Mouse (Mus musculus): ENCODE measurements at regions not wholly inside any gene's neighbourhood (a gene's known extent, or its start where the extent isn't known, plus 50 kb on each side); places are given as distances from the start of the nearest gene placed in this dataset.

DNA sequence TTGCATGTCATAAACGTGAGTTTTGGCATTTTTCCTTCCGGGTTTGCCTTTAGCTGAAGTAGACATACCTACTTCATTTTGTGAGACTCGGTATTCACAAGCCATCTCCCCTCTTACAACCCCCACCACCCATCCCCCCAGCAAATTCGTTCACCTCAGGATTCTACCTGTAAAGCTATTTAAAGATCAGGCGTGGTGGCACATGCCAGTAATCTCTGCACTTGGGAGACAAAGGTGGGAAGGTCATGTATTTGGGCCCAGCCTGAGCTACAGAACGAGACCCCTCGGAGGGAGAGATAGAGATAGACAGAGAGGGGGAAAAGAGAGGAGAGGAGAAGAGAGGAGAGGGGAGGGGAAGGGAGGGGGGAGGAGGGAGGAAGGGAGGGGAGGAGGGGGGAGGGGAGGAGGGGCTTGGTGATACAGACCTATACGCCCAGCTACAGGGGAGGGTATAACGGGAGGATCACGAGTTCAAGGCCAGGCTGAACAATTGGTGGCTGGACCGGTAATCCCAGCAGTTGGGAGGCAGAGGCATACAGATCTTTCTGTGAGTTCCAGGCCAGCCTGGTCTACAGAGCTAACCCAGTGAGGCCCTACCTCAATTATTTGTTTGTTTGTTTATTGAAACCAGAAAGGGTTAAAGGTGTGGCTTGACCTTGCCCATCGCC, 83.9 kb upstream of the Tbx3 start:
- no peak overlapping the region for H3K27ac ChIP-seq

DNA sequence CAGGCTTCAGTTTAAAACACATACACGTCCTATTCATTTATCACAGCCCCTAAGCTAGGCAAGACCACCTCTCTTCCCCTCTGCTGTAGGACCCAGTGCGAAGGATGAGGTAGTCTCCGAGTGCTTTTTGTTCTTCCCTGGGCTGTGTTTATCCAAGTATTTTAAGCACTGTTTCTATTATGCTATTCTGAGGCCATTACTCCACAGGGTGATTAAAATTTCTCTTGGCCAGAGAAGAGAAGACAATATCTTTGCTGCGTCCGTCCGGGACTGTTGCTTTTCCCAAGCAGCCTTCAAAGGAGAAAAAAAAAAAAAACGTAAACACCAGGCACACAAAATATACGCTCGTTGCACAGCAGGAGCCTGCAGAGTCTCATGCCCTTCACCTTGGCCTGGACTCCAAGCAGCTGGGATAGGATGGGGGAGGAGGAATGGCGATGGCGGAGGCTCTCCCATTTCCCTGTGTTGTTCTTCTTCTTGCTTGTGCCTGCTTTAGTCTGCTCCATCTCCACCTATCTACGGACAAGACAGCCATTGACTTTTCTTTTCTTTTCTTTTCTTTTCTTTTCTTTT, 83.1 kb upstream of the Tbx3 start:
- Histone ChIP-seq H3K27ac (no peak overlapping the region), H3K4me3 (no peak overlapping the region)
- no peak for DNase-seq (ENCODE audit: low spot score in 2 of 2)
- TF ChIP-seq CTCF (conservative IDR thresholded peaks at IDR 0.05), result no peak

More for the DNA sequence above, 83.9 kb upstream of the Tbx3 start:
- no peak for DNase-seq (ENCODE audit: low spot score in 2 of 2)
- no peak overlapping the region for H3K4me3 ChIP-seq
- TF ChIP-seq CTCF (conservative IDR thresholded peaks at IDR 0.05), result no peak

DNA sequence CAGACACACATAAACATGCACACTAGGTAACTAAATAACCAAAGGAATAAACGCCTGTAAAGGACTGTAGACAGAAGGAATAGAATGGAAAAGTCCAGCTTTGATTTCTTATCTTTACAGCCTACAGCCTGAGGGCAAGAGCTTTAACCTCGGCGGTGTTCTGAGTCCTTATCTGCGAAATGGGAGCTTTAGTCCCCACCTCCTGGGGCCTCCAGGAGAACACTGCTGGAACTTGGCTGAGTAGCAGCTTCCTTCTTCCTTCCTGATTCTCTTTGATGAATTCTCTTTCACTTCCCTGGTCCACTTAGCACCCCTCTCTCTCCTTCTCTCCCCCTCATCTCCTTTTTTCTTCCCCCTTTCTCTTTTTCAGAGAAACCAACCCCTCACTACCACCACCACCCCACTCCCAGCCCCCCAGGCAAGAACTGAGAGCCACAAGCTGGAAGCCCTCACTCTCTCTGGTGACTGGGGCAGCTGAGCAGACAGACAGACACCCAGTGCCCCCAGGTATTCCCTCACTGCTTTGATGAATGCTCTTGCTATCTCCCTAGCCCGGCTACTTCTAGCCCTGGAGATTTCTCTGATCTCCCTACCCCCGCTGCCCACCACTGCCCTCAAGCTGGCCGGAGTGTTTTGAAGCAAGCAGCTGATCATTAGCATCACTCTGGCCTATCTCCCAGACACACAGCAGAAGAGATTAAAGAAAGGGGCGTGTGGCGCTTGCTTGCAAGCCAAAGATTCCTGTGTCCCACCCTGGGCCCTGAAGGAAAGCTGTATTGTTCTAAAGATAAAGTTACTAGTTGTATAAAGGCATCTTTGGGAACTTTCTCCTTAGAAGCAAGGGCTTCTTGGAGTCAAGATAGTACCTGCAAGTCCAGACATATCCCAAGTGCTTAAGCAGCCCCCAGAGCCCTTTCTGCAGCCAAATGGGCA, 81.9 kb upstream of the Tbx3 start:
- no peak for TF ChIP-seq CTCF (conservative IDR thresholded peaks at IDR 0.05)
- Histone ChIP-seq H3K27ac (no peak overlapping the region), H3K4me3 (no peak overlapping the region)
- no peak for DNase-seq (ENCODE audit: low spot score in 2 of 2)

DNA sequence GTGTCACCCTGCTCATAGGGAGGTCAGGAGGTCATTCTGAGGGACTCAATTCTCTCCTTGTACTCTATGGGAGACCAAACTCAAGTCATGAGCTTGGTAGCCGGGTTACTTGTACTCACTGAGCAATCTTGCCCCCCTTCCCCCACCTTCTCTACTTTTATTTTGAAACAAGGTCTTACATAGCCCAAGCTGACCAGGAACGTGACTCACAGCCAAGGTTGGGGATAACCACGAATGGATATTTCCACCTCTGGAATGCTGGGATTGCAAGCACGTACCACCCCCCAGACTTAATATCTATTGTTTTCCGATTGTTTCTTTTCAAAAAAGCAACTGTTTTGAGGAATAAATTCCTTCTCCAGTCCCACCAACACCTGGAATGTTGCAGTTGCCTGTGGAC, 79.2 kb upstream of the Tbx3 start:
- Histone ChIP-seq H3K27ac (no peak overlapping the region), H3K4me3 (no peak overlapping the region)
- DNase-seq (ENCODE audit: low spot score in 2 of 2), result no peak
- no peak for TF ChIP-seq CTCF (conservative IDR thresholded peaks at IDR 0.05)

DNA sequence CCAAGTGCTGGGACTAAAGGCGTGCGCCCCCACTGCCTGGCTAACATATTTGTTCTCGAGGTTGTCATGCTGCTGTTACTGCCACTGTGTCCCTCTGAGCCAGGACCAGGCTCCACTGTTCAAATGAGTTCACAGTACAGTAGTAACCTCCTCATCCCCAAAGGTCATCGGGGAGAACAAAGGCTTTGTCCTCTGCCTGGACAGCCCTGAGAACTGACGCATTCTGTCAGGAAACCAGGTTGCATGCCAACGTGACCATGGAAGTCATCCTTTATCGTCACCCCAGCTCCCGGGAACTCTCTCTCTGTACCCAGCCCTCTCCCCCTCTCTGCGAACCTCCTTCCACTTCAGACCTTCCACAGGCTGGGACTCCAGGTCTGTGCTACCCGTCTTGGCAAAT, 77.6 kb upstream of the Tbx3 start:
- Histone ChIP-seq H3K4me3 (no peak overlapping the region), H3K27ac (no peak overlapping the region)
- no peak for TF ChIP-seq CTCF (conservative IDR thresholded peaks at IDR 0.05)
- DNase-seq (ENCODE audit: low spot score in 2 of 2), result no peak

DNA sequence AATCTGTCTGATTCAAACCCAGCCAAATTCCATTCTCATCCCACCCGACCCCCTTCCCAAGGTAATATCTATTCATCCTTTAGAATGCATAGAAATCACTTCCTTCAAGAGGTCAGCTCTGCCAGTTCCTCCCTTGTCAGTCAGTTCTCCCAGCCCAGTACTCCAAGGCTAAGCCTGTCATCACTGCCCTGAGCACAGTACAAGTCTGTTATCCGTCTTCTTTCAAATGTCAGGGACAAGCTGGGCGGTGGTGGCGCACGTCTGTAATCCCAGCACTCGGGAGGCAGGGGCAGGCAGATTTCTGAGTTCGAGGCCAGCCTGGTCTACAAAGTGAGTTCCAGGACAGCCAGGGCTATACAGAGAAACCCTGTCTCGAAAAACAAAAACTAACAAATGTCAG, 75.9 kb upstream of the Tbx3 start:
- no peak for DNase-seq (ENCODE audit: low spot score in 2 of 2)
- no peak overlapping the region for H3K4me3 ChIP-seq
- no peak overlapping the region for H3K27ac ChIP-seq
- no peak for TF ChIP-seq CTCF (conservative IDR thresholded peaks at IDR 0.05)

DNA sequence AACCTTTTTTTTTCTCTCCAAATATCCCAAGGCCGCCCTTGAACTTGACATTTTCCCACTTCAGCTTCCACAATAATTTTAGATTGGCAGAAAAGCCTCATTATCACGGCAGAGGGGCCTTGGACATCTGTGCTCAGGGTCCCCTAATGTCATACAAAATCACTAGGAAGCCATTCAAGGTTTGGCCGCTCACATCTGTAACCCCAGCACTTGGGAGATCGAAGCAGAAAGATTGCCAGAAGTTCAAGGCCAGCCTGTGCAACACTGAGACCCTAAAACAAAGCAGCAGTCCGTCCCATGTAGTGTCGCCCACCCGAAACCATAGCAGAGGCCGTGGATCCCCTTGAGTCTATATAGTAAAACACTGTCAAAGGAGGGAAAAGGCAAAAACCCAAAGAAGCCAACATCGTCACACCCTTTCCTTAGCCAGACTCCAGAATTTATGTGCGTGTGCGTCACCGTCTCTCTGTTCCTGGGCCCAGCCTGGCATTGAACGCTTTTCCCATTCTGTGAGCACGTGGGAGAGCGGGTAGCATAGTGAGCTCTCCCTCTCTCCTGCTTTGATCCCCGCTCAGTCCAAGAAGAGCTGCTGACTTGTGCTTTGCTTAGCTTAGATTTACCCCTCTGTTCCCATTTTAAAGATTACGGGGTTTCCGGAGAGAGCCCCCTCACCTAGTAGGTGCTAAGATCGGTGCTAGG, 74.0 kb upstream of the Tbx3 start:
- H3K4me3 ChIP-seq, result no peak overlapping the region
- DNase-seq (ENCODE audit: low spot score in 2 of 2), result no peak
- H3K27ac ChIP-seq, result no peak overlapping the region
- TF ChIP-seq CTCF (conservative IDR thresholded peaks at IDR 0.05), result no peak

DNA sequence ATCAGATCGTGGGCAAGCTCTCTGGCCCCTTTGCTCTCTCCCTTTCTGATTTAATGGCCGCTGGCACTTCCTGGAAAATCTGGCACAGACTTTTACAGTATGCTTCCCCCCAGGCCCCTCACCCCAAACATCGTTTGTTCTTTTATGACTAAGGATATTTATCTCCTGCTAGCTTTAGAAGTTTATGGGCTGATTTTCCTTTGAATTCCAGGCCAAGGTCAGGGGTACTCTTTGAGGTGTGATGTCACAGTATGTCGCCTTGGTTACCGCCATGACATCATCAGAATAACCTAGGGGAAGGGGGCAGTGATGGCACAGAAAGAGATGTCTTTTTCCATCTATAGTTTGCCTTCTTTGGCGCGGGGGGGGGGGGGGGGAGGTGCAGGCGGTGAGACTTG, 73.5 kb upstream of the Tbx3 start:
- no peak overlapping the region for H3K4me3 ChIP-seq
- H3K27ac ChIP-seq, result no peak overlapping the region
- no peak for DNase-seq (ENCODE audit: low spot score in 2 of 2)
- no peak for TF ChIP-seq CTCF (conservative IDR thresholded peaks at IDR 0.05)

DNA sequence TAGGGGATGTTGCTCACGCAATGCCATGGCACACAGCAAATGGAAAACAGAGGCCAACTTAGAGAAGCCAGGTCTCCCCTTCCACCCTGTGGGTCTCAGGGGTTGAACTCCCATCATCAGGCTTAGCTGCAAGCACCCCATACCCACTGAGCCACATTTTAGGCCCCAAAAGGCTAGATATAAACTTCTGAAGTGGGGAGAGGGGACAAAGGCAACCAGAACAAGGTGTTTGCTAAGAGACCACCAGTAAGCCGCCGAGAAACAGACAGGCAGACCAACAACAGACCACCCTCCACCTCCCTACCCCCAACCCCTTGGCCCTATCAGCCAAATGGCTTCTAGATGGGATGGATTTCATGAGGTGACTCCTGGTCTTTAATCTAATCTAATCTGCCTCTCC, 72.9 kb upstream of the Tbx3 start:
- no peak for TF ChIP-seq CTCF (conservative IDR thresholded peaks at IDR 0.05)
- DNase-seq (ENCODE audit: low spot score in 2 of 2), result no peak
- no peak overlapping the region for H3K27ac ChIP-seq
- H3K4me3 ChIP-seq, result no peak overlapping the region

DNA sequence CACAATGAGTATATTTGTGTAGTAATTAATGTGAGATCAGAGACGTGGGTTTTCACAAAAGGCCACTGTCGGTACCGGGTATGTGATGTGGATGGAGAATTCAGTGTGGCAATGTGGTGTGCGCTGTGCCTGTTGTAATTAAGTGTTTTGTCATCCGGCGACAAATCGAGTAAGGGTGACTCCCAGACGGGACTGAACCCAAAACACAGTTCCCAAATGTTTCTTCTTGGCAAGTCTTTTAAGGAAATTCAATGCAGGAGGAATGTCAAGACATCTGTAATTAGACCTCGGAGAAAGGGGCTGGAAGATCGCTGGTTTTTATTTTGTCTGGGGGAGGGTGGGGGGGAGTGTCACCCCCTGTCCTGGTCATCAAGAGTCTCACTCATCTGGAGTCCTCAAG, 72.3 kb upstream of the Tbx3 start:
- no peak for DNase-seq (ENCODE audit: low spot score in 2 of 2)
- no peak for TF ChIP-seq CTCF (conservative IDR thresholded peaks at IDR 0.05)
- H3K4me3 ChIP-seq, result no peak overlapping the region
- no peak overlapping the region for H3K27ac ChIP-seq

DNA sequence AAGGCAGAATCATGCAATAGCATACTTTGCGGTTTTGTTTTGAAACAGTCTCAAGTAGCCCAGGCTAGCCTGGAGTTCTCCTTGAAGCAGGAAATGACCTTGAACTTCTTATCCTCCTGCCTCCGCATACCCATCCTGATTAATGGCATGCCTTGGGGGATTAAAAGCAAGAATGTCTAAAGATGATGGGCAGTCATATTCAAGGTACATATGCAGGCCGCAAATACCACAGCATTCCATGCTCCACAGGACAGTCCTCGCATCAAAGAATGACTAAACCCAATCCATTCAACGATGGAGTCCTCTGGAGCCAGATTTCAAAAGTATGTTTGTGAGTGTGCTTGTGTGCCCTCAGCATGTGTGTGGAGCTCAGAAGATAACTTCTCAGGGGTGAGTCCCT, 69.1 kb upstream of the Tbx3 start:
- H3K27ac ChIP-seq, result no peak overlapping the region
- no peak for DNase-seq (ENCODE audit: low spot score in 2 of 2)
- H3K4me3 ChIP-seq, result no peak overlapping the region
- no peak for TF ChIP-seq CTCF (conservative IDR thresholded peaks at IDR 0.05)

DNA sequence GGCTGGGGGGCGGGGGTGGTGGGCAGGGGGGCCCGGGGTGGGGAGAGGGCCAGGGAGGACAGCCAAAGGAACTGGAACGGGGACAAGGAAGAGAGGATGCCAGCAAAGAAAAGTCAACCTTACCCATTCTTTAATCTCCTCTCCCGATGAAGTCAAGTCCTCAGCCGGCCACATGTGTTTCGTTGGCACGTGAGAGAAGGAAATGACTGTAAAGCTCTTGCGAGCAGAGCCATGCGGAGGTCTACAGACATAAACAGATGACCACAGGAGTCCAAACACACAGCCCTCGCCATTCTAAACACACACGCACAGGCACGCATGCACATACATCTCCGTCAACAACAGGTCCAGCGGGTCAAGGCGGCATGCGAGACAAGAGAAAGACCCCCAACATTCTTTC, 68.5 kb upstream of the Tbx3 start:
- DNase-seq (ENCODE audit: low spot score in 2 of 2), result no peak
- no peak for TF ChIP-seq CTCF (conservative IDR thresholded peaks at IDR 0.05)
- no peak overlapping the region for H3K27ac ChIP-seq
- no peak overlapping the region for H3K4me3 ChIP-seq

DNA sequence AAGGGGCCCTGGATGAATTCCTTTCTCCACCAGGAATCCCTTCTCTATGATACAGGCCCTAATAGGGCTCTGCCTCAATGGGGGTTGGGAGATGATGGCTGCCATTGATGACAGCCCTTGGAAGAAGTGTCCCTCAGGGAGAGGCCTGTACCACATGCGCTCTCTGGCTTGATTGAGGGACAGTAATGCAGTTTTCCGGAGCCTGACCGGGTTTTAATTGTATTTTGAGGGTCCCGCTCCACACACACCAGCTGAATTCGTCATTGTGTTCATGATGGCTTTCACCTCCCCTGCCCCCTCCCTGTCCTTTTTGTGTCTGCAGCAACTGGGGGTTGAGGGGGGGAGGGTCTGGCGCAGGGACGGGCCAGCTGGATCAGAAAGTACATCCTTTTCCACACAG, 65.0 kb upstream of the Tbx3 start:
- DNase-seq (ENCODE audit: low spot score in 2 of 2), result no peak
- no peak for TF ChIP-seq CTCF (conservative IDR thresholded peaks at IDR 0.05)
- no peak overlapping the region for H3K27ac ChIP-seq
- H3K4me3 ChIP-seq, result no peak overlapping the region

All from layer of hippocampus, adult 2 months (tissue).